Mouse (Mus musculus) intestine, postnatal 0 days (tissue): ENCODE measurements around the gene Tesk2. TPM values are rescaled to one million over a fixed set of nuclear protein-coding genes. Genes with fewer than 3 reads are reported as not detected.

Experiments
- ATAC-seq: fragments of 200-750 bp; cut with Nextera tagmentation; 2 replicates; pipeline ENCODE4 v1.8.0; 2017; ENCODE audit warnings: mild to moderate bottlenecking, moderate TSS enrichment, moderate library complexity
- H3K27ac ChIP-seq: fragments of 300-500 bp; sonication (generic); 2 replicates; pipeline ENCODE4 v1.5.1; 2014; ENCODE audit warnings: mild to moderate bottlenecking, low read depth, low read length, moderate library complexity
- H3K27me3 ChIP-seq: fragments of 300-500 bp; sonication (generic); replicated peaks from 2 replicates; pipeline ENCODE4 v1.6.1; 2014; ENCODE audit warnings: low read length, mixed read lengths; ENCODE audit not compliant: control insufficient read depth, insufficient read depth
- H3K36me3 ChIP-seq: fragments of 300-500 bp; sonication (generic); 2 replicates; pipeline ENCODE4 v1.6.1; 2014; ENCODE audit warnings: mild to moderate bottlenecking, moderate library complexity; ENCODE audit not compliant: control insufficient read depth, insufficient read depth
- H3K4me1 ChIP-seq: fragments of 300-500 bp; sonication (generic); replicated peaks from 2 replicates; pipeline ENCODE4 v1.6.1; 2014; ENCODE audit warnings: antibody characterized with exemption, low read length, mixed read lengths; ENCODE audit not compliant: control insufficient read depth, insufficient read depth
- H3K4me2 ChIP-seq: fragments of 300-500 bp; sonication (generic); replicated peaks from 2 replicates; pipeline ENCODE4 v1.6.1; 2014; ENCODE audit warnings: low read depth, mild to moderate bottlenecking, moderate library complexity
- H3K4me3 ChIP-seq: fragments of 300-500 bp; sonication (generic); 2 replicates; pipeline ENCODE4 v1.5.1; 2014; ENCODE audit warnings: low read depth, low read length
- H3K9ac ChIP-seq: fragments of 300-500 bp; sonication (generic); 2 replicates; pipeline ENCODE4 v1.6.1; 2014; ENCODE audit warnings: mild to moderate bottlenecking, low read depth, low read length
- H3K9me3 ChIP-seq: fragments of 300-500 bp; sonication (generic); 2 replicates; pipeline ENCODE4 v1.6.1; 2016; ENCODE audit warnings: mixed run types; ENCODE audit not compliant: control insufficient read depth
- CTCF ChIP-seq: sonication (generic); IDR thresholded peaks from 2 replicates; pipeline ENCODE4 v1.5.1; 2016; ENCODE audit warnings: low read depth, mild to moderate bottlenecking, control low read depth, antibody characterized with exemption, moderate library complexity
- WGBS: fragments of 180-500 bp; shearing (Covaris S2); extraction: QIAGEN DNeasy Blood & Tissue Kit; methylation state at CpG from one replicate; pipeline ENCODE4 v1.1.7; 2014; 5-methylcytosine and 5-hydroxymethylcytosine counted together
- polyA plus RNA-seq: library from polyadenylated mRNA; unstranded; fragments of >200 nt; fragmentation: Nextera tagmentation; extraction: Ambion mirVana; gene quantifications from 2 replicates; pipeline ENCODE4 v1.2.1, GENCODE M21; 2015

Tesk2 gene
- polyA plus RNA-seq, 1 experiment from 2014 or later: 6.6 TPM

GRCm38 (mm10) chr4:116725444-116725843, 4.7 kb downstream of the Tesk2 start:
- Histone ChIP-seq H3K27ac (no peak overlapping the region), H3K9ac (no peak overlapping the region), H3K27me3 (no peaks in the 10 kb centered on the region), H3K4me3 (no peak overlapping the region), H3K9me3 (no peaks in the 10 kb centered on the region), H3K4me2 (no peak overlapping the region), H3K4me1 (peaks cover 10% of the 10 kb centered on the region; the same call in 1 of the 2 replicates), H3K36me3 (no peaks in the 10 kb centered on the region)
- WGBS: 67% methylated on average over 5 of the region's 5 CpGs
- no peak for TF ChIP-seq CTCF
- no peak for ATAC-seq

GRCm38 (mm10) chr4:116727401-116727800, 6.7 kb downstream of the Tesk2 start:
- no peak for TF ChIP-seq CTCF
- H3K9ac ChIP-seq: no peak overlapping the region
- H3K4me2 ChIP-seq: peak overlapping the region; percentile 24
- H3K27ac ChIP-seq: no peak overlapping the region
- no peaks in the 10 kb centered on the region for H3K9me3 ChIP-seq
- H3K27me3 ChIP-seq: no peaks in the 10 kb centered on the region
- ATAC-seq: no peak; the same call in 1 of the 2 replicates
- WGBS: 34% methylated on average over 3 of the region's 3 CpGs
- H3K36me3 ChIP-seq: no peaks in the 10 kb centered on the region
- no peak overlapping the region for H3K4me3 ChIP-seq
- peaks cover 10% of the 10 kb centered on the region; the same call in 1 of the 2 replicates for H3K4me1 ChIP-seq

GRCm38 (mm10) chr4:116729532-116729931, 8.8 kb downstream of the Tesk2 start:
- Histone ChIP-seq H3K4me1 (peaks cover 9% of the 10 kb centered on the region; the same call in 1 of the 2 replicates), H3K4me3 (no peak overlapping the region), H3K9ac (no peak overlapping the region), H3K9me3 (no peaks in the 10 kb centered on the region), H3K4me2 (no peak overlapping the region), H3K27ac (peak overlapping the region; percentile 60; the same call in 1 of the 2 replicates), H3K27me3 (no peaks in the 10 kb centered on the region), H3K36me3 (no peaks in the 10 kb centered on the region)
- 68% methylated on average over 3 of the region's 3 CpGs for WGBS
- TF ChIP-seq CTCF: no peak
- peak; percentile 54; the same call in 1 of the 2 replicates for ATAC-seq

GRCm38 (mm10) chr4:116731077-116731476, 10.3 kb downstream of the Tesk2 start:
- 45% methylated on average over 9 of the region's 9 CpGs for WGBS
- no peaks in the 10 kb centered on the region for H3K27me3 ChIP-seq
- H3K9ac ChIP-seq: no peak overlapping the region
- H3K9me3 ChIP-seq: no peaks in the 10 kb centered on the region
- H3K27ac ChIP-seq: peak overlapping the region; percentile 46
- H3K4me2 ChIP-seq: peak overlapping the region; percentile 43
- no peak overlapping the region for H3K4me3 ChIP-seq
- no peaks in the 10 kb centered on the region; the same call in 1 of the 2 replicates for H3K4me1 ChIP-seq
- no peaks in the 10 kb centered on the region for H3K36me3 ChIP-seq
- no peak for TF ChIP-seq CTCF
- peak; percentile 57 for ATAC-seq

GRCm38 (mm10) chr4:116732355-116732754, 11.6 kb downstream of the Tesk2 start:
- Histone ChIP-seq H3K4me3 (no peak overlapping the region), H3K9ac (0 out of 2 replicates have a peak overlapping the region, but pooled peaks have one; percentile 17), H3K36me3 (no peaks in the 10 kb centered on the region), H3K4me2 (no peak overlapping the region), H3K27me3 (no peaks in the 10 kb centered on the region), H3K9me3 (no peaks in the 10 kb centered on the region), H3K27ac (no peak overlapping the region; the same call in 1 of the 2 replicates), H3K4me1 (no peaks in the 10 kb centered on the region; the same call in 1 of the 2 replicates)
- no peak for TF ChIP-seq CTCF
- peak; percentile 46 for ATAC-seq
- WGBS: 40% methylated on average over 5 of the region's 5 CpGs

GRCm38 (mm10) chr4:116734996-116735395, 14.2 kb downstream of the Tesk2 start:
- ATAC-seq: no peak
- Histone ChIP-seq H3K9ac (no peak overlapping the region), H3K4me2 (no peak overlapping the region), H3K27ac (no peak overlapping the region), H3K9me3 (no peaks in the 10 kb centered on the region), H3K36me3 (no peaks in the 10 kb centered on the region), H3K4me3 (no peak overlapping the region), H3K27me3 (no peaks in the 10 kb centered on the region), H3K4me1 (no peaks in the 10 kb centered on the region; the same call in 1 of the 2 replicates)
- TF ChIP-seq CTCF: no peak
- WGBS: 71% methylated on average over 2 of the region's 2 CpGs
